Mouse (Mus musculus) cerebellum, adult 18-20 months (tissue): ENCODE results near the gene Olfr1394.
"Not testable (repeated sequence)": the region's sequence is repeated elsewhere in the genome, so short reads cannot be mapped to it uniquely, and the experiment has no call there.

Experiments
- DNase-seq, 2 experiments: peaks; one replicate each; pipeline ENCODE4 v3.0.0; 2021

The Olfr1394 gene

DNA sequence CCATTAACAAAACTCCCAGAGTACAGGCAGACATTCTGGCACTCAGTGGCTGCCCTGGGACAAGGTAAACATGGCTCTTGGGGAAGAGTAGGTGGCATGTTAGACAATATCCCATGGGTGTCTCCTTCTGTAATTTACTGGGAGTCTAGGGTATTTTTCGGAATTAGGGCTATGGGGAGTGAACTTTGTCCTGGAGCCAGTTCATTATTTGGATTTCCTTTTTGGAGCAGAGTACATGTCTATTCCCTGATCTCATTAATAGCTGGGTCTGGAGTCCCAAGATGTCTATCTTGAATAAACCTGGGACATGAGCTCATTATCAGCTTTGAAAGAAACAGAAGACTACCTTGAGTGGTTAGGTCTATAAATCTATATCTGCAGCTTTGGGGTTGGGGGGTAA is at the start of gene Olfr1394:
Gene Olfr1394 (plus strand): TSS at position 301 of the 400 bp plus-strand sequence.
- no peak for DNase-seq

DNA sequence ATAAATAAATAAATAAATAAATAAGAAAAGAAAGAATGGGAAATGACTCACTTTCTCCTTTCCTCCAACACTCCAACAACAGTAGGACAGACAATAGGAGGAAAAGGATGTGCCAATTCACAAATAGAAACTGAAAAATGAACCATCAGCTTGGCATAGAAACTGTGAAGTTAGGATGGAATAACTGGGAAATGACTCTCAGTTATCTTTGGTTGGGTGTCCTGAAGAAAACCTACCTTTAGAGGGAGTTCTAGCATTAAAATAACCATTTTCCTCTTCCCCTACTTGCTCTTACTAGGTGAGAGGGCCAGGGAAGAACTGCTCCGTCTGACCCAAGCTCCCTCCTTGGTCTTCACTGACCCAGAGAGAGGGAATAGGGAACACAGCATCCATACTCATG is 48.4 kb upstream of the Olfr1394 start:
- DNase-seq, result no peak

DNA sequence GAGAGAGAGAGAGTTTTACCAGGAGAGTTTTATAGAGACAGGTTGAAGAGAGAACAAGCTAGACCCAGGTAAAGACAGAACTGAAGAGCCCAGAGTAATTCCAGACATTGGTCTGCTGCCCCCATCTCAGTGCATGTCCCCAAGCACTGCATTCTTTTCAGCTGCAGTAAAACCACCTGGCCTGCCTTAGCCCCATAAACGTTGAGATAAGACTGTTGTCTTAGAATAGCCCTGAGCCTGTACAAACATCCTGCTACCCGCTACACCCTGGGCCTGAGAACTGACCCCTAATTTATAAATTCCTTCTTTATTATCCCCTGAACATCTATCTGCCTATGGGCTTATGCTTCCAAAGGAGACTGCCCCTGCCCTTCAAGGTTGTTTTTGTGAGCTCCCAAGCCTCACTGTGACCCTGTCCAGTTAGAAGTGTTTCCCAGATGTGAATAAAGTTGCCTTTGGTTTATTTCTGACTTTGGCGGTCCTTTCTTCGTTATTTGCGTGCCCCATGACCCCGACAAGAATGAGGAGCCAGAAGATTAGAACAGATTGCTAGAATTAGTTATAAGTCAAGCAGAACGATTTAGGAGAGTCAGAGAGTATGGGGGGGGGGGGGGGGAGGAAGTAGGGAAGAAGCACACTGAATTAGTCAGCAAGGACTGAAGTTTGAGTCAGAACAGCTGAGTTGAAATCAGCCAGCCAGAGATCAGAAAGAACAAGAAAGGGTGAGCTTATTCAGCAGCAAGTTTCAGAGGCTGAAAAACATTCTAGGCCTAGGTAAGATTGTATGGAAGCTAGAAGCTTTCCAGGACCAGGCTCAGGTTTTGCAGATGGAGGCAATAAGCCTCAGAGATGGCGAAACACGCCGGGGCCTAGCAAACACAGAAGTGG is 46.3 kb upstream of the Olfr1394 start:
- no peak for DNase-seq

DNA sequence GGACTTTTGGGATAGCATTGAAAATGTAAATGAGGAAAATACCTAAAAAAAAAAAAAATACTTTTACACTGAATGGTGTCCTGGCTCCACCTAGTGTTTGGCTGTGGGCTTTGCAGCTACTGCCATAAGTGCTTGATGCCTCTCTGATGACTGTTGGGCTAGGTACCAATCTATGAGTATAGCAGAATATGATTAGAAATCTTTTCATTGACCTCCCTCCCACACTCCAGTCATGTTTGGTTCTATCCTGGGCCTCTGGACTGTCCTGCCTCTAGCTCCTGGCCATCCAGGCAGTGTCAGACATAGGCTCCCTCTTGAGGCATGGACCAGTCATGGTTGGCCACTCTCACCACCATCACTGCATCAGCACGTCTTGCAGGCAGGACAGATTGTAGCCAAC is 45.3 kb upstream of the Olfr1394 start:
- DNase-seq, result peak in 1 of 2 experiments; percentile 5

DNA sequence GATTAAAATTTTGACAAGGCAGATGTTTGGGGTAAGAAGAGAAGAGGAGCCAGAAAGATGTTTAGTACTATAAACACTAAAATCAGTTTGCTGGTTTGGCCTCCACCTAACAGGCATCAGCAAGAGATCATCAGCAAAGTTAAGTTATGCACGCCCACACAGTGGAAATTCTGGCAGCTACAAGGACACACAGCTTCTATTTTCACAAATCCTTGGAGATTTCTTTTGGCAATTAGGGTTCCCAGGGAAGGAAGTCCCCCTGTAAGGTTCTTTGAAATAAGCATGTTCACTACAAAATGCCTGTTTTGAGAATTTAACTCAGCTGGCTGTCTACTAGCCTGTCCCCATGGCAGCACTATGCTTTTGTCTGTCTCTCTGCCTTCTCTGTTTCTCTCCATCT is 43.2 kb upstream of the Olfr1394 start:
- no peak for DNase-seq

DNA sequence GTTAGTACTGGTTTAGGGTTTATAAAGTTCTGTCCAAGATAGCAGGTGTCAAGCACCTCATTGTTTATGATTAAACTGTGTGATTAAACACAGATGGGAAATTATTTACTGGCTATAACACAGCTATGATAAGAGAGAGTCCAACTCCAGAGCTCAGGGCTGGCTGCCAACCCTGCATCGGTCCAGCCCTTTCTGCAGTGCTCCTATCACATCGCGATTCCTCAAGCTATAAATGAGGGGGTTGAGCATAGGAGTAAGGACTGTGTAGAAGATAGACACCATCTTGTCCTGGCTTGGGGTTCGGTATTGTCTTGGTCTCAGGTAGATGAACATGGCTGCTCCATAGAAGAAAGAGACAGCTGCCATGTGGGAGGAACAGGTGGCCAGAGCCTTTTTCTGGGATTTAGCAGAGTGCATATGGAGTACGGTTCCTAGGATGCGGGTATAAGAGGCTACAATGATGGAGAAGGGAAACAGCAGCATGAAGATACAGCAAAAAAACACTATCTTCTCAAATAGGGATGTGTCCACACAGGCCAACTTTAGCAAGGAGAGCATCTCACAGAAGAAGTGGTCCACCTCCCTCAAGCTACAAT is 41.5 kb upstream of the Olfr1394 start:
- no peak for DNase-seq

DNA sequence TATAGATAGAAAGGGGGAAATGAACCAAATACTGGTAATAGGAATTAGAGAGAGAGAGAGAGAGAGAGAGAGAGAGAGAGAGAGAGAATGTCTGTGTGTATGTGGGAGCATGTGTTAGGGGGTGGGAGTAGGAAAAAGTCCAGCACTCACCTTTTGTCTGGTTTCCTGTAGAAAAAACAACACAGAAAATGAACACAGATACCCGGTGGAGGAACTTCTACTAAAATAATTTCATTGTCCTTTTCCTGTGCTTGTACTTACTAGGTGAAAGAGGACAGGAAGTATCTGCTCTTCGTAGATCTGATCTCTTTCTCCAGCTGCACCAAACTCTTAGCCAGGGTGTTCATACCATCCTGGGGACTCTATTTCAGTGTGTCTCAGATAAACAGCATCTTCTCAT is 40.0 kb upstream of the Olfr1394 start:
- DNase-seq, result no peak

DNA sequence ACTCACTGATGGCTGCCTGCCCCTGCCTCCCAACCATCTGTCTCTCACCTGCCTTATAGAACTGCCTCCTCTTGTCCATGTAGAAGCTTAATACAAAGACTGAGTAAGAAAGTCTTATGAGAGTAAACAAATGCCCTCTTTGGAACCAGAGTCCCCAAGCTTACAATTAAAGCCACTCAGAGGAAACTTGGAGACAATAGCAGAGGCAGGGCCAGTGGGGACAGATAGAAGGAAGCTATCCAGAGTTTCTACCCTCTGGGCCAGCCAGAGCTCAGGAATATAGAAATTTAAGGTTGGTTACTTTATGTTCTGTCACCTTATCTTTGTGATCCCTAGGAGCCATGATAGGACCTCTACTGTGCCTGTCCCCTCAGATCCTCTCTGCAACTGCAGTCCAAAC is 39.4 kb upstream of the Olfr1394 start, which contains the start of gene Olfr1396:
Gene Olfr1396 (minus strand): TSS at position 101 of the 400 bp plus-strand sequence.
- DNase-seq, result no peak

DNA sequence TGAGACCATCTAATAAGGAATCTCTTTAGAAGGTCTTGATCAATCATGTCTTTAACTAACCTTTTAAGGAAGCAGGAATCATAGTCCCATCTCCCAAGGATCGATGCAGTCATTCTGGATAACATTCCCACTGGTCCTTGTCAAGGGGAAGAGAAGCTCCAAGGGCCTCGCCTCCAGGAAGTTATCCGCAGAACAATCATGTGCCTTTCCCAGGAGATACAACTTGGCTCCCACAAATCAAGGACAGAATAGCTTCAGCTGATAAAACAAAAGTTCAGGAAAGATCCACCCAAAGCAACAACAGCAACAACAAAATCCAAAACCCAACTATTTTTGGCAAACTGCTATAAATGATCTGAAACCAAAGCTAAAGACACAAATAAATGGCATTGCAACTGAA is 34.5 kb upstream of the Olfr1394 start:
- no peak for DNase-seq

DNA sequence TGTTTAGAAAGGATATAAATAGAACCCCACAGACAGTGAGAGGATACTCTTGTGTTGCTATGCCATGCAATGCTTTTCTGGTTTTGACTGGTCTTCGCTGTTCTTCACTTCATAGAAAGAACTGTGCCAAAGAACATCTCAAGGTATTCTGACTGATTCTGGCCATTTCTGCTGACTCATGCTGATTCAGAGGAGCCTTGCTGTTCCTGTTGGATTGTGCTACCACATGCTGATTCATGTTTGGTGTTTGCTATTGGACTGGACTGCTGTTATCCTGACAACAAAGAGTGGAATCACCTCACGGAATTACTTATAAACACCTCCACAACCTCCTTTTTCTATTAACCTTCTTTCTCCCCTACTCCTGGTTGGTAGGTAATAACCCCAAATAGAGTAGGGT is 30.0 kb upstream of the Olfr1394 start:
- DNase-seq, result no peak

DNA sequence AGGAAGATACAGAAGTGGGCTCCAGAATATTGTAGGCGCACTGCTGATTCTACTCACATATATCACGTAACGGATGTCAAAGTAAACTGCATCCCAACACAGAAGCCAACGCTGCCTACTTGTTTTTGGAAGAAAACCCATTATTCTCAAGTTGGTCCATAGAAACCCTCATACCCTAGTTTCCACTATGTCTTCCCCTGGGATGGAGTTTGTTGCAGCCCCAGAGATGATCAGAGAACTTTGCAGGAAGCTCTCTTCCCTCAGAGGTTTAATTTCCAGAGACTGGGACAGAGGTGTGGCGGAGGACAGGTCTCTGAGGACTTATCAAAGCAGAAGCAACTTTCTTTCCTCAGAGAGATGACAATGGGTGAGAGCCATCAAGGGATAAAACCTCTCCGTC is 12.2 kb upstream of the Olfr1394 start, which contains the start of gene Olfr1395:
Gene Olfr1395 (plus strand): TSS at position 301 of the 400 bp plus-strand sequence.
- no peak for DNase-seq

DNA sequence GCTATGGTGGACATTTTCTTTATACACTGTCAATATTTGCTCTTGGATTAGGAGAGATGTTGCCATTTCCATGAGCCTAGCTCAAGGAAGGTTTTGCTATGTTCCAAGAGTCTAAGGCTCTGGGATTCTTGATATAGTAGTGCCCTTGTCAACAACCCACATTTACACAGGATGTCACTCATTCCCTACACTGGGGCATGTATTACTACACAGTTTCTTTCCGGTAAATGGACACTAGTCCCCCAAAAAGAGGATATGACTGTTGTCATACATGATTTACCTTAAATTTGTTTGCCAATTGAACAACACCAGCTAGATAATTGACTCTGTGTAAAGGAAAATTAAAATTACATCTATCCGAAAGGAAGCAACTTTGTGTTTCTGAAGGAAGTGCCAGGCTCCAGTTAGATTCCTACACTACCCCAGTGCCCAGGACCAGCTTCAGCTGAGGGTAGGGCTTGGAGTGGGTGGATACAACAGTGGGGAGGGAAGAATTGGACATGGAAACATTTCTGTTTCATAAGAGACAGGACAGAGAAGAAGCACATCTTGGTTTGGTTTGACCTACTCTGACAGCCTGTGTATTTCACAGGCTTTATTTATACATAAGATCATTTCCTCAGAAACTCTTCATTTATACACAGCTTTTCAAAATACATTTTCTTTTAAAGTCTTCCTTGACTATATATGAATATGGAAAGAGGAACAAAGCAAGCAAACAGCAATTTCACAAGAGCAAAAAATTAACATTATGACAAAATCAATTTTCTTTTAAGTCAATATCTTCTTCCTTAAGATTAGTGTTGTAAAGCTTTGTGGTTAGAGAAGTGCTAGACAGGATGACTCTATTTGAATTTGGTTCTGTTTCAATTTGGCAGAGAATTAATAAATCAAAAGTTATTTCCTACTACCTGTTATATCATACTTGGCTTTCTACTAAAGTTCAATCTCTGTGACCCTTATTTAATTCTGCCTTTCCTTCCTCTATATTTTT is 2.9 kb downstream of the Olfr1394 start:
- DNase-seq, result no peak

DNA sequence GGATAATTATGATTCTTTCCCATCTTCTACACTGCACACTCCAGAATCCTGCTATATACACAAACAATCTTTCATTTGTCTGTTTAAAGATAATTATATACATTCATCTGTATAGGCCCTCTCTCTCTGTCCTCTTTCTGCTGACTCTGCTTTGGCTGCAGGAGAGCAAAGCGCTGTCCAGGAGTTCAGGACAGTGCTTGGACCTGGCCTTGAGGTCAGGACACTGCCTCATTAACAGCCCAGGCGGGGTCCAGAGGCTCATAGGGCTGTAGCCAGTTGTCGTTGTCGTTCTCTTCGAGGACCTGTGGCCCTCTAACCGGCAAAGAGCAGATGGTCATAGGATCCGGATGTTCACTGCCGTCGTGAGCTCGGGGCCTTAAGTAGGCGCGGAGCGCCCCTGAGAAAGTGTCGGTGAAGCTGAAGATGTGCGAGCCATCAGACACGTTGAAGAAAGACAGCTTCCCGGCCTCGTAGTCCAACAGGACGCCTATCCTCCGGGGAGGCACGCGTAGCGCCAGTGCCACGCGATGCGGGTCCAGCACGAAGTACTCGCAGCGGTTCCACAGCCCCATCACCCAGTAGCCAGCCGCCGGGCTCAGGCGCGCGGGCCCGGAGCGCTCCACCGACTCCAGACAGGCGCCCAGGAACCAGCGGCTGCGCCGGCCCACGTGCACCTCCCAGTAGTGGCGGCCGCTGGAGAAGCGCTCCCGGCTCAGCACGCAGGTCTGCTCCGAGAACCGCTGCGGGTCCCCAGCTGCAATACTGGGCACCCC is 14.8 kb downstream of the Olfr1394 start:
- DNase-seq, result no peak

DNA sequence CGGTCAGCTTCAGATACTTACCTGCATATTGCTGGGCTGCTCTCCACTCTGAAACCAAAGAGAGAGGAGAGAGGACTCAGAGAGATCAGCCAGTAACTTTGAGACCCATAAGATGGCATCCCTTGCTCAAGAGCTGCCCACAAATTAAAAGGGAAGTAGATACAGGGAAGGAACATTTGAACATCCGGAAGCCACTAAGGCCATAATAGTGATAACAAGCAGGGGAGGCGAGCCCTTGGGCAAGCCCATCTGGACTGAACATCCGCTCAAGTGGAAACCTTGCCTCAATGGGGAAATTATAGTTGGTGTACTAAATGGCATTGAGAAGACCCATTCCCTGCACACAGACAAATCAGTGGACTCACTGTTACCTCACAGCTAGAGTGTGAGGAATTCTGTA is 16.4 kb downstream of the Olfr1394 start:
- DNase-seq, result no peak

DNA sequence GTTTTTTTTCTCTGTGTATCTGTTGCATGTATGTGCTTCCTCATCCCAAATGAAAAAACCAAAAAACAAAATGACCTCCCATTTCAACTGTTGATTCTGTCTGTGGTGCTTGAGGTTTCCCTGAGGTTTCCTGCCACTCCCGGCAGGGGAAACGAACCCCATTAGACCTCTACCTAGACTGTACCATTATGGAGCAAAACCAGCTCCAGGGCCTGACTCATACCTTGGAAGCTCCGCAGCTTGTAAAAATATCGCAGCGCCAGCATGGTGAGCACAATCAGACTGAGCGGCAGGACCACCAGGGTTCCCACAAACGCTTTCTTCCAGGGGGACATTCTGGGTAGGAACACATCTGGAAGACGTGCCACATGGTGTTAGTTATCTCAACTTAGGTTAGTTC is 21.2 kb downstream of the Olfr1394 start:
- no peak for DNase-seq

DNA sequence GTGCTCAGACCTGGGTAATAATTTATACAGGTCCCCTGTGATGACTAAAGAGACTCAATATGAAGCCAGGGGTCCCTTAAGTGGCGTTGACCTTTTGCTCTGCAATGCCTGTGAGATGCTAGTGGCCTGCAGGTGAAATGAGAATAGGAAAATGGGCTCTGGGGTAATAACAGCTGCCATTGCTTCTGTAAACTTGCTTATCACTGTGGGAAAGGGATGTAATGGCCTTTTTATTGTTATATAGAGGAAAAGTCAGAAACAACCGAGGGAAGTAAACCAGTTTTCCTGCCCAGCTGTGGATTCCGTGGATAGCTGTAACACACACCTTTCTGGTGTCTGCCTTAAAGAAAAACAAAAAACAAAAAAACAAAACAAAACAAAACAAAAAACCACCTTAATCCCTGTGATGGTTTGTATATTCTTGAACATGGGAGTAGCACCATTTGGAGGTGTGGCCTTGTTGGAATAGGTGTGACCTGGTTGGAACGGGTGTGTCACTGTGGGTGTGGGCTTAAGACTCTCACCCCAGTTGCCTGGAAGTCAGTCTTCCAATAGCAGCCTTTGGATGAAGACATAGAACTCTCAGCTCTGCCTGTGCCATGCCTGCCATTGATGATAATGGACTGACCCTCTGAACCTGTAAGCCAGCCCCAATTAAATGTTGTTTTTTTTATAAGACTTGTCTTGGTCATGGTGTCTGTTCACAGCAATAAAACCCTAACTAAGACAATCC is 22.0 kb downstream of the Olfr1394 start:
- not testable (repeated sequence) for DNase-seq

DNA sequence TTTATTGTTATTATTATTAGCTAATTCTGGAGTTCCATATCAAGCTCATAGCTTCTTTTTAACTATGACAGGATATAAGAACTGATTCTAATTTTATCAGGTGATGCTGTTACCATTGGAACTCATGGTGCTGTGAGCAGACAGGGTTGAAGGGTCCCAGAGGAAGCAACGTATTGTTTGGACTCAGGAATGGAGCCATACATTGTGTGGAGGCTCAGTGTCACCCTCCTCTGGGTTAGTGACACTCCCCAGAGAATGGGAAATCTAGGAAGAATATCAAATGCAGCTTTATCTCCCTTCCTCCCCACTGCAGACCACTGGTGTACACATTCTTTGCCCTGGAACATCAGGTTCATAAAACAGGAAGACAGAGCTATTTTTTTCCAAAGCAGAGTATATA is 29.0 kb downstream of the Olfr1394 start:
- DNase-seq, result no peak

DNA sequence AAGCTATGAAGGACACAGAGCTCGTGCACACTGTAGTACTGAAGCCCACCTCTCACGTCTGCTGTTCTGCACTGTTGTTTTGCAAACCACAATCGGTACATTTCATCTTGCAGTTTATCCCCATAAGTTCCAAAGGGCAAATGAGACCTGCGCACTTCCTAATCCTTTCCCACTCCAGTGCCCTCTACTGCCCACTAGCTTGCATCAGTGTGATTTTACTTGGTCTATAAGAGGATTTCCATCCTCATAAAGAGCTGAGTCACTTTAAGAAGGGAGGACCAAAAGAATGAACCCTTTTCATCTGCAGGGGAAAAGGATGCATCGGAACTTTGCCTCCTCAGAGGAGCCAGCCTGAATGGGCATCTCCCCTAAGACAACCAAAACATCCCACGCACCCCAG is 32.3 kb downstream of the Olfr1394 start:
- no peak for DNase-seq

DNA sequence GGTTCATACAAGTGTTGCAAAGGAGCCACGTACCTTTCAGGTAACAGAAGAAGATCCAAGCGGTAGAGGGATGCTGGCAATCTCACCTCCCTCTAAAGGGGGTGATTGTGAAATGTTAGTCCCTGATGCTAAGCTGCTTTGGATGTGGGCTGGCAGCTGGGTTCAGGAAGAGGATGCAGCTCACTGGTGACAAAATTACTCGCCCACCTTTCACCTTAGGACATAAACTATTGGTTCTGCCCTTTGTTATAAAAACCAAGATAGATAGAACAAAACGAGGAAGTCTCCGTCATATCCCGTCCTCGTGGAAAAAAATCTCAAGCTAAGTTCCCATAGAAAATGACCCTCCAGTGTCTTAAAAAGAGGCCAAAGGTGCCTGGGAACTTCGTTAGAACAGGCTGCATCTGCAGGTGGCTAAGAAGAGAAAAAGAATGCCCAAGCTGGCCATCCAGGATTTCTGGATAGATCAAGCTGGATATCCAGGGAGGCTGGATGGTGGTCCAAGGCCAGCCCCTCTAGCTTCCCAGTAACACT is 32.8 kb downstream of the Olfr1394 start, which contains the start of gene Btnl9:
Gene Btnl9 (minus strand): TSS at position 205 of the 534 bp plus-strand sequence.
- no peak for DNase-seq

DNA sequence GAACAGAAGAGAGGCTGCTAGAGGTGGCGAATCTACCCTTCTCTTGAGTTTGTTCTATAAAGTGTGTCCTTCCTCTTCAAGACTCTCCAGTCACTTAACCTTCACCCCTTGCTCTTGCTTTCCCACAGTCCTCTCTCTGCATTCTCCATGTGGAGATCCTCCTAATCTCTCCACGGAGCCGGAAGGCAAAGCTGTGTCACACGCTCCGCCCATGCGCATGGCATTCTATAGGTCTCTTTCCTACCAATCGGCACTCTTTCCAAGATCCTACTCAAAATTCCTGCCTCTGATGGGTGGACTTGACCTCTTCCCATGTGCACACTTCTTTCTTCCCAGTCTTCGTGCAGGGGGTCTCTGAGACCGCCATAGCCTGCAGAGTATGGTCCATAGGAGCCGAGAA is 33.5 kb downstream of the Olfr1394 start:
- DNase-seq, result no peak

DNA sequence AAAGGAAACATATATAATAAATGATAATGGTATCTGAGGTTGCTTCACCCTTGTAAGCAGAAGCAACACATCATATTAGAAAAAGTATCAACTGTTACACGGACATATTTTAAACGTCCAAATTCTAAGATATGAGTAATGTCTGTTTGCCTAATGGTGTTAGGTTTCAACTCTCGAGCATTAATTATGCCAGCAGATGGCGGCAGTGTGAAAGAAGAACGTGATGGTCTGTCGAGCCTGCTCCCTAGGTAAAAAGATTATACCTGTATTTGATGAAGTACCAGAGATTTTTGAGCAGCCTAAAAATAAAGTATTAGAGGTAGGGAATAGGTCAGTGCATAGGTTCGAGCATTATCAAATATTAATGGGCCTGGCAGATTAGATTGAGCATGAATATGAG is 35.6 kb downstream of the Olfr1394 start:
- DNase-seq, result peak; percentile 71 to 76
